Mouse (Mus musculus): ENCODE data around the gene Stk4.
A peak's percentile ranks its signal among the peaks of the same experiment; 100 is the strongest.

Gene Stk4

GRCm38 (mm10) chr2:164079488-164079887 lies 9.4 kb downstream of the Stk4 start:
- no peak for DNase-seq (ENCODE audit: low spot score)

GRCm38 (mm10) chr2:164081577-164081976 lies 11.5 kb downstream of the Stk4 start:
- no peak for DNase-seq (ENCODE audit: low spot score)

GRCm38 (mm10) chr2:164082175-164082574 lies 12.1 kb downstream of the Stk4 start:
- DNase-seq (ENCODE audit: low spot score), result no peak

- no peak for DNase-seq (ENCODE audit: low spot score)
These were observed 13.7 kb downstream of the Stk4 start for GRCm38 (mm10) chr2:164083609-164084341.

- DNase-seq (ENCODE audit: low spot score), result no peak
These were observed 14.2 kb downstream of the Stk4 start for GRCm38 (mm10) chr2:164084342-164084700.

- DNase-seq (ENCODE audit: low spot score), result no peak
These were observed 17.4 kb downstream of the Stk4 start for GRCm38 (mm10) chr2:164087416-164088017.

- DNase-seq (ENCODE audit: low spot score), result no peak
These were observed 19.4 kb downstream of the Stk4 start for GRCm38 (mm10) chr2:164089508-164089907.

- no peak for DNase-seq (ENCODE audit: low spot score)
These were observed 24.0 kb downstream of the Stk4 start for GRCm38 (mm10) chr2:164094152-164094551.

GRCm38 (mm10) chr2:164098603-164099250 lies 28.6 kb downstream of the Stk4 start:
- DNase-seq (ENCODE audit: low spot score), result no peak

- peak; percentile 14 for DNase-seq (ENCODE audit: low spot score)
These were observed 31.8 kb downstream of the Stk4 start for GRCm38 (mm10) chr2:164101936-164102335.

- DNase-seq (ENCODE audit: low spot score), result peak; percentile 33
These were observed 32.2 kb downstream of the Stk4 start for GRCm38 (mm10) chr2:164102366-164102765.

- peak; percentile 67 for DNase-seq (ENCODE audit: low spot score)
These were observed 33.4 kb downstream of the Stk4 start for GRCm38 (mm10) chr2:164103501-164103900.

GRCm38 (mm10) chr2:164106287-164107035 lies 36.3 kb downstream of the Stk4 start:
- DNase-seq (ENCODE audit: low spot score), result no peak

GRCm38 (mm10) chr2:164107125-164107874 lies 37.2 kb downstream of the Stk4 start:
- DNase-seq (ENCODE audit: low spot score), result no peak

GRCm38 (mm10) chr2:164108501-164108900 lies 38.4 kb downstream of the Stk4 start:
- no peak for DNase-seq (ENCODE audit: low spot score)

GRCm38 (mm10) chr2:164111546-164111945 lies 41.4 kb downstream of the Stk4 start:
- DNase-seq (ENCODE audit: low spot score), result no peak

- no peak for DNase-seq (ENCODE audit: low spot score)
These were observed 43.9 kb downstream of the Stk4 start for GRCm38 (mm10) chr2:164114051-164114450.

GRCm38 (mm10) chr2:164115531-164115930 lies 45.4 kb downstream of the Stk4 start:
- no peak for DNase-seq (ENCODE audit: low spot score)

- DNase-seq (ENCODE audit: low spot score), result no peak
These were observed 49.4 kb downstream of the Stk4 start for GRCm38 (mm10) chr2:164119503-164119902.

- DNase-seq (ENCODE audit: low spot score), result no peak
These were observed 53.1 kb downstream of the Stk4 start for GRCm38 (mm10) chr2:164123169-164123766.

- DNase-seq (ENCODE audit: low spot score), result peak; percentile 60
These were observed 56.4 kb downstream of the Stk4 start for GRCm38 (mm10) chr2:164126533-164126955.

Data from adipocyte (in vitro differentiated cells).